Mouse (Mus musculus) mesoderm, embryonic 11.5 days (tissue): ENCODE measurements at regions not wholly inside any gene's neighbourhood (a gene's known extent, or its start where the extent isn't known, plus 50 kb on each side); places are given as distances from the start of the nearest gene placed in this dataset.
A peak's percentile ranks its signal among the peaks of the same experiment; 100 is the strongest.

Experiments
- DNase-seq: peaks from one replicate; pipeline ENCODE4 v3.0.0-alpha.2; 2012; ENCODE audit warnings: low read depth, low spot score

DNA sequence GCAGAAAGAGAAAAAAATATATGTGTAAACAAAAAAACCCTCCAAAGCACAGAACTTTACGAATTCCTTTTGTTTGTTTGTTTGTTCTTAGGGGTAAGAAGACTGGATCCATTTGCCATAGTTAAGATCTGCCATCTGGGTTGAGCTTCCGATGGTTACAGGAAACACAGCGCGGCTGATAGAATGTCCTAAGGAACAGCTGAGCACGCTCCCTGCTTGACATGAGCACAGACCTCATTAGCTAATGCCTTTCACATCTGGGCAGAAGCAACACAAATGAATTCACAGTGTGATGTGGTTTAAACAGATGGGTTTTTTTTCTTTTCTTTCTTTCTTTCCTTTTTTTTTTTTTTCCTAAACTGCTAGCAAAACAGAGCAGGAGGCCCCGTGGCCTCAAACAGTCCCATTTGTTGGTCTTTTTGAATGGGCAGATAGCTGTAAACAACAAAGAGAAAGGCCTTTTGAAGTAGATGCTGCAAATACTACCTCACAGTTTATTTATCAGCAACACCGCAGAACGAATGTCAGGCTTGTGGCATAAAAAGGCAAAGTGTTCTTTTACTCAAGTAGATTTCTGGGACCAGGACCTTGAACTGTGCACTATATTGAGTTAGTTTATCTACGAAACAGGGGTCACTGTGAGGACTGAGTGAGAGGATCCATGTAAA, 61.0 kb upstream of the Raph1 start:
- peak; percentile 41 for DNase-seq

DNA sequence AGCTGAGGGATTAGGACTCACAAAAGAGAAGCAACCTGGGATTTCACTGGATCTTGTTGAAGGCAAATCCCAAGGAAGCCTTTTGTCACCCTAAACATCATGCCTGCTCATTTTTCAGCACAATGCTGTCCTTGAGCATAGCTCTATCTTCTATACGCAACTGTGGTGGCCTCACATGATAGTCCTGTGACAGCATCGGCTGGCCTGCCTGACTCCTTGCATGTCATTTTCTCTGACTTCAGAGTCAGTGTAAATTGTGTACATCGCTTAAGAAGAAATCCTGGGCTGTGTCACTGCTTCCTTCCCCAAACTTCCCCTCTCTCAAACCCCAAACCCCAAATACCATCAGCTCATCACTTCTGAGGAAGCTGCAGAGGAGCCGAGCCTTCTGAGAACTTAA, 60.5 kb upstream of the Raph1 start:
- no peak for DNase-seq

DNA sequence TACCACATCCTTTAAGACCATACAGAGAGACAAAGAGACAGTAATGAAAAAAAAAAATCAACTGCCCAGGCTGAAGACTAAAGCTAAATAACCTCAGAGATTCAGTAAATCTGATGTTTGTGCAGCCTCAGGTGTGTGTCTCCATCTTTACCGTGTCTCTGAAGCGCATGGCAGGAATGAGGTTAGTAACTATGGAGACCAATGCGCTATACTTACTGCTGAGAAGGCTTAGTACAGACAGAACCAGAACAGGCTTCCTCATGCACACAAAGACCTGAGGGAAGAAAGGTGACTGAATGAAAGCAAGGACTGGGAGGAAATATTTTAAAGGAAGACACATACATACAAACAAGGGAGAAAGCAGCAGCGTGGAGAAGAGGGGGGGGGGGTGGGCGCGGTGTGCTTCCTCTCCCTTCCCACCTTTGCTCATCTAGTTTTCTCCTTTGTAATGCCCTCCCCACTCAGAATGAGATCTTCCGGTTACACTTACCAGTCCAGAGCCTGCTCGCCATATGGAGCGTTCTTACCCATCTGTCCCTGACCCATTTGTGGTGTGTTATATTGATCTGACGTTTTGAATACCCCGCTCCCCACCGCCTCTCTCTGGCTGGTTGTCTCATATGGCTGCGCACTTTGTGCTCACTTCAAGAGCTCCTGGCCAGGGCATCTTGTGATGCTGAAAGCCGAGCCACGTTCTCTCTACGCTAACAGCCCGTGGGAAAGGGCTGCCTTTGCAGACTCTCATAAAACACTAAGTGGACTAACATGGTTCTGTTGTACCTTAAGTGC, 59.0 kb upstream of the Raph1 start:
- no peak for DNase-seq

DNA sequence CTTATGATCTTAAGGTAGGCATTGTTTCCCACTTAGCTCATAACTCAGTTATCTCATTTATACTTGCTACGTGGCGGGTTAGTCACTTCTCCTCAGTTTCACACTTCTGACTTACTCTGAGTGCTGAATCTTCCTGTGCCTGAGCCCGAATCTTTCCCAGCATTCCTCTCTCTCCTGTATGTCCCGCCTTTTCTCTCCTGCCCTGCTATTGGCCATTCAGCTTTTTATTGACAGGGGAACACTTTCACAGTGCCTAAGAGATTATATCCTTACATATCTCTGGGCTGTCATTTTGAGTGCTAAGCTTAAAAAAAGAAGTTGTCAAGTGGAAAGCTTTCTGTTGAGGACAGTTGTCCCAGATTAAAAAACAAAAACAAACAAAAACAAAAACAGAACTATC, 57.3 kb upstream of the Raph1 start:
- DNase-seq, result no peak

DNA sequence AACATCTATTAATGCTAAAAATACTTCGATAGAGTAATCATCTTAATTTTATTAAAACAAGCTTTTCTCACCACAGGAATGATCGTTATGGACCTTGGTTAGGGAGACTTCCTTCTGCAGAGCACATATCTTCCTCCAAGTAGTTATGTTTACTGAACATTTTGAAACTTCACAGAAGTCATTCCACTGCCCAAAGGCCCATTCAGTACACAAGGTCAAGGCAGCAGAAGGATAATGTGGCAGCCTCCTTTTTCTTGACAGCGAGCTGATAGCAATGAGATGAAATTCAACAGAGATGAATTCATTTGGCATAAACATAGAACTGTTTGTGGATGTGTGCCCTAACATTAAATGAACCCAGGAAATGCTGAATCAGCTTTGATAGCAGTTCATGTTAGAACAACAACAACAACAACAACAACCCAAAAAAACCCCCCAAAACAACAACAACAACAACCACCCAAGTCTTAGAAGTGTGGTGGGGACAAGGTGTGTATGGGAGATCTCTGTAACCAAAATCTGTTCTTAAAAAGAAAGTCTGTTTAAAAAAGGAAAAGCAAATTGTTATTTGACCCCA, 56.6 kb upstream of the Raph1 start:
- no peak for DNase-seq

DNA sequence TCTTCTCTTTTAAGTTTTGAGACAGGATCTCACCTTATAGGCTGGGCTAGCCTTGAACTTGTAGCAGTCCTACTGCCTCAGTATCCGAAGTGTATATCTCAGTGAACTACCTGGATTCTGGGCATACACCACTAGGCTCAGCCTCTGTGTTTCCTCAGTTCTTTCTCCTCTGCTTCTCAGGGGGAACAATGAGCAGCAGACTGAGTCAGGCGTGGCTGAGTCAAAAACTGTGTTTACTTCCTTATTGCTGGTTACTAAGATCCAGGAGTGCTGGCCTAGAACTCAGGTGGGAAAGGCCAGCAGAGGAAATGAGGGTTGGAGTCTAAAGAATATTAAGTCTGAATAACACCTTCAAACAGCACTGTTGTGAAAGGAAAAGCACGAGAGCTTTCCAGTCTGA, 54.9 kb upstream of the Raph1 start:
- DNase-seq, result no peak

DNA sequence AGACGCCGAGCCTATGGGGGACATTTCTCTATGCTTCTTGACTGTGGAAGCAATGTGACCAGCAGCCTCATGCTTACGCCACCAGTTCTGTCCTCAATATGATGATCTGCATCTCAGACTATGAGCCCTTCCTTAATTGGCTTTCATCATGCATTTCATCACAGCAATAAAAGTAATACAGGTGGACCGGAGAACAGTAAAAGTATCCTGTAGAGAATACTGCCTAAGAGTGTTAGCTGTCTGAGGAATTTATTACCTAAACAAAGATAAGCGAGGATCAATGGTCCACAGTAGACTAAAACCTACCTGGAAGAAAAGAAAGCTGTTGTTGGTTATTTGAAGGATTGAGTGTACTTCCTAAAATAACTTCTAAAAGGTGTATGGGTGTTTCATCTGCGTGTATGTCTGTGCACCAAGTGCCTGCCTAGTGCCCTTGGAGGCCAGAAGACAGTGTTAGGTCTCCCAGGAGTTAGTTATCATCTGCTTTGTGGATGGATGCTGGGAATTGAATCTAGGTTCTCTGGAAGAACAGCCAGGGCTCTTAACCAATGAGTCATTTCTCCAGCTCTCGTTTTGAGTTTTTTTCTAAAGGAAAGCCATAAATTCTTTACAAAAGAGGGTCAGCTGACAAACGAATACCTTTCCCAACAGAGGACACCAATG, 54.3 kb upstream of the Raph1 start:
- no peak for DNase-seq

DNA sequence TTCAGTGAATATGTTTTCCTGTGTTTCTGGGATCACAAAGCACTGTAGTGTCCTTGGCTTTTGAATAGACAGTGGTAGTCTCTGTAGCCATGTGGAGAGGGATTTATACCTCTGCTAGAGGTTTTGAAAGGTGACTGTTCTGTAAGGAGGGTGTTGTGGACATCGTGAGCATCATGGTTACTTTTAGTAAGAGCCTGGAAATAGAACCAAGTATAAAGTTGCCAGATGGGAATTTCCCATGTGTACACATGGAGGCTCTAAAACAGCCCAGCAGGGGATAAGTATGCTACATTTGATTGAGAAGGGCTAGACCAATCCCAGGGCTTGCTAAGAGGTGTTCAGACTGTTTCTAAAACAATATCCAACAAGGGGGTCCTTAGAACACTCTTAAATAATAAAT, 51.5 kb upstream of the Raph1 start:
- no peak for DNase-seq

DNA sequence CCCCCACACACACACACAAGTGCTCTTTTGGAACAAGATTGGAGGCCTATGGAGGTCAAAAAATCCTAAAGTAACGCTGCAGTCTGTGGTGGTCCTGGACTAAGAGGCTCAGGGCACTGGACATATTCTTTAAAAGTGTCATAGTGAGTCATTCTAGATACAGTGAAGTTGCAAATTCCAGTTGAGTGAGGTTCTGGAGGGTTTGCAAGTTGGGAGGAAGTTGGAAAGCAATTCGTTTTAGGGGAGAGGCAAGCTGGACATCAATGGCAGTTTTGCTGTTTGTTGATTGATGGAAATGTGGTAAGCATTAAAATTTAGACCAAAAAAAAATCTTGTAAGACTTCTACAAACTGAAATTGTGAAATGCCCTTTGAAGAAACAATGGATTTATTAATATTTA, 50.0 kb upstream of the Raph1 start:
- no peak for DNase-seq
